Mouse (Mus musculus) yolk sac, embryonic 10.5 days (tissue): ENCODE measurements at regions not wholly inside any gene's neighbourhood (a gene's known extent, or its start where the extent isn't known, plus 50 kb on each side); places are given as distances from the start of the nearest gene placed in this dataset.
"Not testable (repeated sequence)": the region's sequence is repeated elsewhere in the genome, so short reads cannot be mapped to it uniquely, and the experiment has no call there.

Experiments used
- DNase-seq: peaks from one replicate; pipeline ENCODE4 v3.0.0-alpha.2; 2017; ENCODE audit warnings: low spot score

GRCm38 (mm10) chr3:58226447-58227321 lies 187.8 kb upstream of the Tsc22d2 start:
- DNase-seq: no peak

GRCm38 (mm10) chr3:58227322-58227627 lies 187.2 kb upstream of the Tsc22d2 start:
- DNase-seq: no peak

GRCm38 (mm10) chr3:58228189-58228588 lies 186.3 kb upstream of the Tsc22d2 start:
- DNase-seq: no peak

- no peak for DNase-seq
Observed at GRCm38 (mm10) chr3:58231746-58232145, 182.8 kb upstream of the Tsc22d2 start.

GRCm38 (mm10) chr3:58233296-58233695 lies 181.2 kb upstream of the Tsc22d2 start:
- DNase-seq: no peak

GRCm38 (mm10) chr3:58234846-58235630 lies 179.5 kb upstream of the Tsc22d2 start:
- DNase-seq: no peak

- no peak for DNase-seq
Observed at GRCm38 (mm10) chr3:58238111-58238510, 176.4 kb upstream of the Tsc22d2 start.

- DNase-seq: no peak
Observed at GRCm38 (mm10) chr3:58240775-58241174, 173.7 kb upstream of the Tsc22d2 start.

GRCm38 (mm10) chr3:58245361-58245760 lies 169.2 kb upstream of the Tsc22d2 start:
- DNase-seq: no peak

- no peak for DNase-seq
Observed at GRCm38 (mm10) chr3:58247989-58248388, 166.5 kb upstream of the Tsc22d2 start.

GRCm38 (mm10) chr3:58253942-58254341 lies 160.6 kb upstream of the Tsc22d2 start:
- DNase-seq: no peak

GRCm38 (mm10) chr3:58267606-58268325 lies 146.7 kb upstream of the Tsc22d2 start:
- no peak for DNase-seq

GRCm38 (mm10) chr3:58271441-58271840 lies 143.1 kb upstream of the Tsc22d2 start:
- DNase-seq: not testable (repeated sequence)

GRCm38 (mm10) chr3:58281291-58281690 lies 133.2 kb upstream of the Tsc22d2 start:
- DNase-seq: no peak

GRCm38 (mm10) chr3:58284371-58284770 lies 130.1 kb upstream of the Tsc22d2 start:
- DNase-seq: not testable (repeated sequence)

- no peak for DNase-seq
Observed at GRCm38 (mm10) chr3:58295810-58296209, 118.7 kb upstream of the Tsc22d2 start.

GRCm38 (mm10) chr3:58300213-58300612 lies 114.3 kb upstream of the Tsc22d2 start:
- no peak for DNase-seq

- DNase-seq: no peak
Observed at GRCm38 (mm10) chr3:58300801-58301485, 113.6 kb upstream of the Tsc22d2 start.

- no peak for DNase-seq
Observed at GRCm38 (mm10) chr3:58302322-58302721, 112.2 kb upstream of the Tsc22d2 start.

- no peak for DNase-seq
Observed at GRCm38 (mm10) chr3:58303746-58304145, 110.8 kb upstream of the Tsc22d2 start.

GRCm38 (mm10) chr3:58309601-58310000 lies 104.9 kb upstream of the Tsc22d2 start:
- DNase-seq: no peak

- DNase-seq: no peak
Observed at GRCm38 (mm10) chr3:58310390-58310789, 104.1 kb upstream of the Tsc22d2 start.
